Mouse (Mus musculus): ENCODE results near the gene Psg27. TPM values are rescaled to one million over a fixed set of nuclear protein-coding genes. Genes with fewer than 3 reads are reported as not detected.
"Not testable (repeated sequence)": the region's sequence is repeated elsewhere in the genome, so short reads cannot be mapped to it uniquely, and the experiment has no call there.

Gene Psg27
- not detected in 2 replicates for polyA plus RNA-seq (2016; fragmentation: Nextera tagmentation; extraction: Ambion mirVana)

GRCm38 (mm10) chr7:18567205-18567604, at the start of gene Psg27:
Gene Psg27, minus strand, starts transcription at chr7:18567305.
- Histone ChIP-seq H3K4me1 (no peaks in the 10 kb centered on the region), H3K9ac (replicated peaks) (no peak within 1 kb of the TSS), H3K9me3 (peaks cover 17% of the 10 kb centered on the region; the same call in 1 of the 2 replicates), H3K4me2 (replicated peaks) (no peak within 1 kb of the TSS), H3K27me3 (no peaks in the 10 kb centered on the region), H3K36me3 (no peaks in the 10 kb centered on the region), H3K4me3 (no peak within 1 kb of the TSS), H3K27ac (replicated peaks) (no peak within 1 kb of the TSS)
- 87% methylated on average over 3 of the region's 3 CpGs for WGBS
- ATAC-seq (ENCODE audit: low FRiP score, low read depth): no peak

DNA sequence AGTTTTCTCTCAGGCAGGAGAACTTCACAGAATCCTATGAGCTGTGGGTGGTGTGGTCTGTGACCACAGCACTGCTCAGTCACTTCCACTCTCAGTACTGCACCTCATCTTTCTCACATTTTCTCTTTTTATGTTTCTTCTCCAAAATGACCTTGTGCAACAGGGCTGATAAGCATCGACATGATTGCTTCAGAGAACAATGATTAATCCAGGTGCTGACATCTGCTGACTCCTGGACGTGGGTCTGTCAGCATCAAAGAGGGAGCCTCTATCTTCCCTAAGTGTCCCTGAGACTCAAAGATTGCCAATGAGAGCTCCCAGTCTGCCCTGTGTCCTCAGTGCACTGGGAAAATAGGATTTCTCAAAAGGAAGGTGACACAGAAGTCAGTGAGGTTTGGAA, 49.3 kb upstream of the Psg27 start, which contains the start of gene Psg23:
Gene Psg23, minus strand, starts transcription at position 101 of the 400 bp plus-strand sequence.
- H3K36me3 ChIP-seq; ATAC-seq (ENCODE audit: low FRiP score, low read depth); H3K9me3 ChIP-seq; H3K4me1 ChIP-seq; H3K27me3 ChIP-seq; H3K9ac ChIP-seq (replicated peaks); H3K4me2 ChIP-seq (replicated peaks); H3K27ac ChIP-seq (replicated peaks); H3K4me3 ChIP-seq: not testable (repeated sequence)
- WGBS: 55% methylated on average over 2 of the region's 2 CpGs

DNA sequence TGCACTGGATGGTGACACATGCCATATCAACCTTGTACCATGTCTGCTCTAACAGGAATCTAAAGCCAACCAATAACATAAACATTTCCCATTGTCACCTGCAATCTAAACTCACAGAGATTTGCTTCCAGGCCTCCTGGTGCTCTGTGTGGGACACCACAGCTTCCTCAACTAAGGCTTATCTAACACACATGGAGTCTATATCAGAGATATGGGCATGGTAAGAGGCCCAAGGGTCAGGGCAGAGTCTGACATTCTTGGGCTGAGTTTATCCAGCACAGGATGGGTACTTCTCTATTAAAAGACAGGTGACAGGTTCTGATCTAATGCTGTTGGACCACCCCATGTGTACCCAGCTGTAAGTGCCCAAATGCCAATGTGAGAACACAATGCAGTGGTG, 7.3 kb downstream of the Psg27 start:
- H3K36me3 ChIP-seq: no peaks in the 10 kb centered on the region
- no peak overlapping the region for H3K27ac ChIP-seq (replicated peaks)
- H3K4me2 ChIP-seq (replicated peaks): no peak overlapping the region
- no peaks in the 10 kb centered on the region for H3K27me3 ChIP-seq
- H3K9ac ChIP-seq (replicated peaks): no peak overlapping the region
- H3K4me3 ChIP-seq: no peak overlapping the region
- peaks cover 11% of the 10 kb centered on the region; the same call in 1 of the 2 replicates for H3K9me3 ChIP-seq
- no peak for ATAC-seq (ENCODE audit: low FRiP score, low read depth)
- H3K4me1 ChIP-seq: no peaks in the 10 kb centered on the region

DNA sequence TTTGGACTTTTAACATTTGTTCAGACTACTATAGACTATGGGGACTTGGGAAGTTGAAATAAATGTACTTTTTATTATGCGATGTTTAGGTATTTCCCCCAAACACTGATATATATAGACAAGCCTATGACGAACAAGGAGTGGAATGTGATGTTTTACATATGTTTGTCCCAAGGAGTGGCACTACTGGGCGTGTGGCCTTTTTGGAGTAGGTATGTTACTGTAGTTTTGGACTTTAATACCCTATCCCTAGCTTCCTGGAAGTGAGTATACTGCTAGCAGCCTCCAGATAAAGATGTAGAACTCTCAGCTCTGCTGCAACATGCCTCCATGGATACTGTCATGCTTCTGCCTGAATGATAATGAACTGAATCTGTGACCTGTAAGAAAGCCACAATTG, 11.4 kb downstream of the Psg27 start:
- not testable (repeated sequence) for H3K4me2 ChIP-seq (replicated peaks); H3K27me3 ChIP-seq; H3K27ac ChIP-seq (replicated peaks); H3K9me3 ChIP-seq; H3K4me3 ChIP-seq; H3K36me3 ChIP-seq; H3K4me1 ChIP-seq; H3K9ac ChIP-seq (replicated peaks); ATAC-seq (ENCODE audit: low FRiP score, low read depth)
- 85% methylated on average over 3 of the region's 3 CpGs for WGBS

DNA sequence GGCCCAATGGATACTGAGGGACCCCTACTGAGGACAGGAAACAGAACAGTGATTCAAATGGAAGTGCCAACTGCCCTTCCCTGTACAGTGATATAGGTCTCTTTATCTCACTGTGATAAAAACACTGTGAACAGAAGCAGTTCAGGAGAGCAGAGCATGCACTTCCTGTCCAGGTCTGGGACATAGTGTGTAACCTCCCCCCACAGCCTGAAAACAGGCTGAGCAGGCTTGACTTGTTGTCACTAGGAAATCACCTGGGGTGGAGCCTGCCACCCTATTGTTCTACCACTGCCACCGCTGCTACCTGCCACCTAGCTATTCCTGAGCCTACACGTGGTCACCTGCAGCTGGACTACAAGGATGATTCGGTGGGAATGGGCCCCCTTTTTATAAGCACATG, 33.7 kb downstream of the Psg27 start:
- Histone ChIP-seq H3K36me3 (no peaks in the 10 kb centered on the region), H3K4me3 (no peak overlapping the region), H3K9me3 (peaks cover 5% of the 10 kb centered on the region; the same call in 1 of the 2 replicates), H3K27ac (replicated peaks) (no peak overlapping the region), H3K9ac (replicated peaks) (no peak overlapping the region), H3K27me3 (no peaks in the 10 kb centered on the region), H3K4me2 (replicated peaks) (no peak overlapping the region), H3K4me1 (no peaks in the 10 kb centered on the region)
- no peak for ATAC-seq (ENCODE audit: low FRiP score, low read depth)
- 58% methylated on average over 3 of the region's 3 CpGs for WGBS

- H3K27me3 ChIP-seq: no peaks in the 10 kb centered on the region
- no peak within 1 kb of the TSS for H3K27ac ChIP-seq (replicated peaks)
- WGBS: 92% methylated on average over 1 of the region's 1 CpGs
- no peak within 1 kb of the TSS for H3K4me3 ChIP-seq
- peaks cover 10% of the 10 kb centered on the region; the same call in 1 of the 2 replicates for H3K9me3 ChIP-seq
- no peaks in the 10 kb centered on the region for H3K4me1 ChIP-seq
- no peak for ATAC-seq (ENCODE audit: low FRiP score, low read depth)
- H3K4me2 ChIP-seq (replicated peaks): no peak within 1 kb of the TSS
- H3K36me3 ChIP-seq: no peaks in the 10 kb centered on the region
- no peak within 1 kb of the TSS for H3K9ac ChIP-seq (replicated peaks)
Measured at GRCm38 (mm10) chr7:18532169-18532568, 34.9 kb downstream of the Psg27 start, which contains the start of gene Psg25. Gene Psg25, minus strand, starts transcription at chr7:18532269.

- no peak for ATAC-seq (ENCODE audit: low FRiP score, low read depth)
- Histone ChIP-seq H3K4me3 (no peak overlapping the region), H3K9me3 (peaks cover 9% of the 10 kb centered on the region; the same call in 1 of the 2 replicates), H3K9ac (replicated peaks) (no peak overlapping the region), H3K27ac (replicated peaks) (no peak overlapping the region), H3K4me1 (no peaks in the 10 kb centered on the region), H3K27me3 (no peaks in the 10 kb centered on the region), H3K4me2 (replicated peaks) (no peak overlapping the region), H3K36me3 (no peaks in the 10 kb centered on the region)
- 96% methylated on average over 8 of the region's 8 CpGs for WGBS
Measured at GRCm38 (mm10) chr7:18524668-18525067, 42.4 kb downstream of the Psg27 start.

DNA sequence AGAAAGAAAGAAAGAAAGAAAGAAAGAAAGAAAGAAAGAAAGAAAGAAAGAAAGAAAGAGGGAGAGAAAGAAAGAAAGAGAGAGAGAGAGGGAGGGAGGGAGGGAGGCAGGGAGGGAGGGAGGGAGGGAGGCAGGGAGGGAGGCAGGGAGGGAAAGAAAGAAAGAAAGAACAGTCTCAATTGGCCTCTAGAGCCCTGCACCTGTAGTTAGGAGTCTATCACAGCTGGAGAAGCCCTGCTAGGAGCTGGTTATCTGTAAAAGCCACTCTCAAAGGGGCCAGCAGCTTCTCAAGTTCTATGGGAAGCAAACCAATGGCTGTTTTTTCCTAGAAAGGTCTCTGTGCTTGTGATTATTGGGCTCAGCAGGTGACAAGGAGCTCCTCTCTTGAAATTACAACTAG, 54.3 kb downstream of the Psg27 start:
- H3K36me3 ChIP-seq; H3K4me2 ChIP-seq (replicated peaks); ATAC-seq (ENCODE audit: low FRiP score, low read depth): not testable (repeated sequence)

DNA sequence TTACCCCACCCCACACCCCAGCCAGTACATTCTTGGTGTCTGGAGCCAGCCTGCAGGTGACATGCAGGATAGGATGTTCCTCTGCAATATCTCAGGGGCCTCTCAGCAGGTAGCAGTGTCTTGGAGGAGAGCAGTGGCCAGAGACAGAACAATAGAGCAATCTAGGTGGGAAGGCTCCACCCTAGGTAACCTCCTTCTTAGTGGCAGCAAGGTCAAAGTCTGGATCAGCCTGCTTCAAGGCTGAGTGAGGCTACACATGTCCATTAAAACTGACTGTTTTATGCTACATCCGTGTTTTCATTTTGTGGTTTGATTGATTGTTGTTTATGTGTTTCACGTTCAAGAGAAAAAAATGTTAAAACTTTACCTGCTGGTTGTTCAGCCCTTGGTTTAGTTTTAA, 54.7 kb downstream of the Psg27 start:
- H3K36me3 ChIP-seq; H3K4me3 ChIP-seq; H3K4me2 ChIP-seq (replicated peaks); H3K9me3 ChIP-seq; H3K27me3 ChIP-seq; H3K9ac ChIP-seq (replicated peaks); H3K4me1 ChIP-seq; ATAC-seq (ENCODE audit: low FRiP score, low read depth); H3K27ac ChIP-seq (replicated peaks): not testable (repeated sequence)
- WGBS: 53% methylated on average over 2 of the region's 2 CpGs

More for the DNA sequence above, 54.3 kb downstream of the Psg27 start:
- H3K9ac ChIP-seq (replicated peaks); H3K27me3 ChIP-seq; H3K27ac ChIP-seq (replicated peaks); H3K4me3 ChIP-seq; H3K9me3 ChIP-seq; H3K4me1 ChIP-seq: not testable (repeated sequence)

DNA sequence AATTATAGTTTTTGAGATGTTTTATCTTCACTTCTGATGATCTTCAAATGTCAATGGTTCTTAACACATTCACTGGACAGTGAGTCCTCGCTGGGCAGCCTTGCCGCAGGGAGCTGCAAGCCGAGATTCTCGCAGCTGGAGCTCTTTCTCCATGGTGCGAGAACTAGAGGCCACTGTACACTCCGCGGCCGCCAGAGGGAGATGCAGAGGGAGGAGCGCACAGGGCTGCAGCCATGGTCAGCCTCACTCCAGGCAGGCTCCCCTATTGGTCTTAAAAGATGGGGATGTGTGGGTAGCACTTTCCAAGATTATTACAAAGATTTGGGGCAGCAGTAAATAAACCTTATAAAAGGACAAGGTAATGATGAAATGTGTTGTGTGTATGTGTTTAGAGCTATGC, 55.6 kb downstream of the Psg27 start:
- WGBS: 18% methylated on average over 9 of the region's 9 CpGs
- no peak overlapping the region for H3K4me2 ChIP-seq (replicated peaks)
- no peaks in the 10 kb centered on the region for H3K36me3 ChIP-seq
- H3K9me3 ChIP-seq: 0 out of 2 replicates have a peak, but pooled peaks cover 3% of the 10 kb centered on the region
- H3K9ac ChIP-seq (replicated peaks): no peak overlapping the region
- no peak overlapping the region for H3K4me3 ChIP-seq
- no peaks in the 10 kb centered on the region for H3K4me1 ChIP-seq
- H3K27ac ChIP-seq (replicated peaks): no peak overlapping the region
- H3K27me3 ChIP-seq: no peaks in the 10 kb centered on the region
- ATAC-seq (ENCODE audit: low FRiP score, low read depth): no peak

Other genes with a start within 250 kb of the Psg27 start
- gene Psg18, start 212.3 kb downstream of the Psg27 start, polyA plus RNA-seq (2016; fragmentation: Nextera tagmentation; extraction: Ambion mirVana): not detected in 2 replicates
- not detected in 2 replicates for gene Psg28, start 135.3 kb downstream of the Psg27 start, polyA plus RNA-seq (2016; fragmentation: Nextera tagmentation; extraction: Ambion mirVana)
- gene Psg26, start 83.1 kb downstream of the Psg27 start, polyA plus RNA-seq (2016; fragmentation: Nextera tagmentation; extraction: Ambion mirVana): not detected in 2 replicates
- not detected in 2 replicates for gene Psg25, start 35.0 kb downstream of the Psg27 start, polyA plus RNA-seq (2016; fragmentation: Nextera tagmentation; extraction: Ambion mirVana)
- not detected in 2 replicates for gene Psg23, start 49.2 kb upstream of the Psg27 start, polyA plus RNA-seq (2016; fragmentation: Nextera tagmentation; extraction: Ambion mirVana)
- gene Psg21, start 89.4 kb upstream of the Psg27 start, polyA plus RNA-seq (2016; fragmentation: Nextera tagmentation; extraction: Ambion mirVana): not detected in 2 replicates
- gene Psg20, start 118.9 kb upstream of the Psg27 start, polyA plus RNA-seq (2016; fragmentation: Nextera tagmentation; extraction: Ambion mirVana): not detected in 2 replicates
- gene Psg22, start 150.8 kb upstream of the Psg27 start, polyA plus RNA-seq (2016; fragmentation: Nextera tagmentation; extraction: Ambion mirVana): not detected in 2 replicates
- gene Psg19, start 231.2 kb upstream of the Psg27 start, polyA plus RNA-seq (2016; fragmentation: Nextera tagmentation; extraction: Ambion mirVana): not detected in 2 replicates

Measured in midbrain, embryonic 12.5 days (tissue).